Mouse (Mus musculus): ENCODE data around the gene Gdpd2.

Gene Gdpd2

DNA sequence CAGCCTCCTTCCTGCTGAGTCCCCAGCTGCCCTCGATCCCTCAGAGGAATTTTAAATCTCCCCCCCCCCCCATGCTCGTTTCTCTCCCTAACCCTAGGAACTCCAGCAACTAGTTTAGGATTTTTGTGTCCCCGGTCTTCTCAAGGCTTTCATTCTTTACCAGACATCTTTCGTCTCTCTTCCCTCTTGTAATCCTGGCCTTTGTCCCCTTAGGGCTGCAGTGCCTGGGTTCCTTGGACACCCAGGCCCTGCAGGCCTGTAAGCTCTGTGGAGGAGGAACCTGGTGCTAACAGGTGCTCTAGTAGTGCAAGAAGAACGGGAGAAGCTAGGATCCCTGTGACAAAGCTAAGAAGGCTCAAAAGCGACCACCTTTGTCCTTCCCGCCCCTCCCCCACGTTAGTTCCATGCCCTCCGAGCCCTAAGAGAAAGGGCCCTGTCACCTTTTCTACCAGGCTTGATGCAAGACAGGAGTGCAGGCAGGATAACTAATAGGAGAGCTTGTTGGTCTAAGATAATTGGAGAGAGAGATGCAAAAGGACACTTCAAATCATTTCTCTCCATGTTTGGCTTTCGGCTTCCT lies 48.1 kb downstream of the Gdpd2 start:
- no peak for DNase-seq (ENCODE audit: low read depth, low spot score)

GRCm38 (mm10) chrX:100778397-100778796 lies 48.7 kb downstream of the Gdpd2 start:
- DNase-seq (ENCODE audit: low read depth, low spot score) = no peak
